Mouse (Mus musculus) MN1 (cell line): Measurements from ENCODE around the gene Nt5m.
A peak's percentile ranks its signal among the peaks of the same experiment; 100 is the strongest.

Experiments used
- DNase-seq: peaks from one replicate; pipeline ENCODE4 v3.0.0-alpha.2; 2016; ENCODE audit warnings: low spot score

Nt5m gene

GRCm38 (mm10) chr11:59902045-59902726 lies 62.9 kb downstream of the Nt5m start:
- no peak for DNase-seq

GRCm38 (mm10) chr11:59906521-59907123 lies 67.4 kb downstream of the Nt5m start:
- no peak for DNase-seq

- peak; percentile 55 for DNase-seq
These were observed 69.2 kb downstream of the Nt5m start for GRCm38 (mm10) chr11:59908446-59908845.

- no peak for DNase-seq
These were observed 71.3 kb downstream of the Nt5m start for GRCm38 (mm10) chr11:59910586-59910985.

GRCm38 (mm10) chr11:59911523-59911922 lies 72.3 kb downstream of the Nt5m start:
- DNase-seq = no peak

- peak; percentile 41 for DNase-seq
These were observed 74.5 kb downstream of the Nt5m start for GRCm38 (mm10) chr11:59913702-59914101.

GRCm38 (mm10) chr11:59918014-59918413 lies 78.8 kb downstream of the Nt5m start:
- DNase-seq = no peak

GRCm38 (mm10) chr11:59919401-59919800 lies 80.2 kb downstream of the Nt5m start:
- no peak for DNase-seq

GRCm38 (mm10) chr11:59920331-59920730 lies 81.1 kb downstream of the Nt5m start:
- no peak for DNase-seq

- no peak for DNase-seq
These were observed 82.0 kb downstream of the Nt5m start for GRCm38 (mm10) chr11:59921265-59921664.

GRCm38 (mm10) chr11:59930031-59930430 lies 90.8 kb downstream of the Nt5m start:
- DNase-seq = no peak
